In the genomic region with DNA sequence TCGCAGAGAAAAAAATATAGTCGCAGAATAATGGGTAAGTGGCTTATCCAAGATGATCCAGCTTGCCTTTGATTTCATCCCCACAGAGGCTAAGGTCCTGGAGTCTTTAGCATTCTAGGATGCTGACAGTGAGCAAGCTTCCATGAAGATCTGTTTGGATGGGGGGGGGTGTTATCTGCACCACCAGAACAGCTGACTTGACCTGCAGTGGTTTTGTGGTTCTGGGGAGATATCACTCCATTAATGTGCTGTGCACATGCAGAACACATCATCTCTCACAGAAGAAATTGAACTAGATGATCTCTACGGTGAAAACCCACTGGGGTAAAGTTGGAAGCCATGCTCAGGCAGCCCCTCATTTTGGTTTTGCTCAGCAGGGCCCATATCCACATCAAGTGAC, we compare ENCODE assay signal across 34 mouse cellular contexts. TPM values are rescaled to one million over a fixed set of nuclear protein-coding genes. Genes with fewer than 3 reads are reported as not detected.
"Had no signal": no experiment of that assay in that cellular context is flagged by ENCODE, and none has a peak within 500 bp of the region (broad histone marks: within the 10 kb centered on the region; RNA-seq: fewer than 3 reads in every experiment).

No protein-coding gene starts in this region.

- H3K4me3 ChIP-seq: limb, embryonic 10.5 days; limb, embryonic 12.5 days; limb, embryonic 13.5 days; limb, embryonic 15.5 days; liver, embryonic 12.5 days; liver, embryonic 13.5 days; liver, embryonic 15.5 days; lung, embryonic 15.5 days; megakaryocyte, embryonic 14.5 days; midbrain, embryonic 10.5 days; midbrain, embryonic 12.5 days; midbrain, embryonic 13.5 days; midbrain, embryonic 15.5 days; myocyte; neural tube, embryonic 12.5 days; neural tube, embryonic 13.5 days had no signal

- ATAC-seq: liver, embryonic 12.5 days; liver, postnatal 0 days; lung, postnatal 0 days; midbrain, embryonic 13.5 days; midbrain, embryonic 15.5 days; midbrain, embryonic 16.5 days had no signal

- H3K27me3 ChIP-seq: limb, embryonic 12.5 days; limb, embryonic 13.5 days; limb, embryonic 15.5 days; liver, embryonic 12.5 days; liver, embryonic 13.5 days; liver, embryonic 15.5 days; lung, embryonic 15.5 days; midbrain, embryonic 12.5 days; midbrain, embryonic 13.5 days; midbrain, embryonic 15.5 days; neural tube, embryonic 12.5 days; neural tube, embryonic 13.5 days had no signal

- H3K27ac ChIP-seq: limb, embryonic 10.5 days; limb, embryonic 12.5 days; limb, embryonic 13.5 days; limb, embryonic 15.5 days; liver, embryonic 12.5 days; liver, embryonic 13.5 days; liver, embryonic 14.5 days; liver, embryonic 15.5 days; lung, embryonic 15.5 days; macrophage; midbrain, embryonic 10.5 days; midbrain, embryonic 12.5 days; midbrain, embryonic 13.5 days; midbrain, embryonic 15.5 days; neural tube, embryonic 12.5 days; neural tube, embryonic 13.5 days had no signal

- H3K9ac ChIP-seq: limb, embryonic 12.5 days; limb, embryonic 13.5 days; limb, embryonic 15.5 days; liver, embryonic 12.5 days; liver, embryonic 13.5 days; liver, embryonic 14.5 days; liver, embryonic 15.5 days; liver, postnatal 0 days; lung, embryonic 14.5 days; lung, embryonic 15.5 days; midbrain, embryonic 12.5 days; midbrain, embryonic 13.5 days; midbrain, embryonic 15.5 days; neural tube, embryonic 12.5 days; neural tube, embryonic 13.5 days had no signal

- H3K9me3 ChIP-seq: limb, embryonic 10.5 days; limb, embryonic 12.5 days; limb, embryonic 13.5 days; limb, embryonic 15.5 days; liver, embryonic 12.5 days; liver, embryonic 13.5 days; liver, embryonic 15.5 days; lung, embryonic 15.5 days; megakaryocyte, embryonic 14.5 days; midbrain, embryonic 10.5 days; midbrain, embryonic 12.5 days; midbrain, embryonic 13.5 days; midbrain, embryonic 15.5 days; neural tube, embryonic 12.5 days; neural tube, embryonic 13.5 days had no signal

- DNase-seq: left cerebral cortex, postnatal 4 days; liver; liver, embryonic 13.5 days; liver, postnatal 0 days; lung, adult 18-20 months; lung, adult 2 months; lung, embryonic 14.5 days; lung, postnatal 10 days; lung, postnatal 14 days; lung, postnatal 36 days; lung, postnatal 4 days; midbrain, embryonic 14.5 days had no signal

- H3K4me1 ChIP-seq: limb, embryonic 10.5 days; limb, embryonic 12.5 days; liver, embryonic 12.5 days; liver, embryonic 13.5 days; liver, embryonic 15.5 days; midbrain, embryonic 10.5 days; midbrain, embryonic 12.5 days; midbrain, embryonic 13.5 days; midbrain, embryonic 15.5 days; neural tube, embryonic 12.5 days had no signal

- H3K36me3 ChIP-seq: liver, embryonic 12.5 days; liver, embryonic 13.5 days; liver, embryonic 15.5 days; lung, embryonic 15.5 days; midbrain, embryonic 10.5 days; midbrain, embryonic 12.5 days; midbrain, embryonic 13.5 days; midbrain, embryonic 15.5 days; neural tube, embryonic 12.5 days; neural tube, embryonic 13.5 days had no signal

- H3K4me2 ChIP-seq: limb, embryonic 12.5 days; limb, embryonic 13.5 days; limb, embryonic 15.5 days; liver, embryonic 11.5 days; liver, embryonic 12.5 days; liver, embryonic 13.5 days; liver, embryonic 15.5 days; lung, embryonic 14.5 days; lung, embryonic 15.5 days; midbrain, embryonic 11.5 days; midbrain, embryonic 12.5 days; midbrain, embryonic 13.5 days; midbrain, embryonic 15.5 days; neural tube, embryonic 12.5 days; neural tube, embryonic 13.5 days had no signal

RNA-seq across cellular contexts. Expression of a gene that starts 24.0 kb away (rescaled TPM):
- total RNA-seq: megakaryocyte-erythroid progenitor cell, adult 5-6 weeks had no signal
